Mouse (Mus musculus) gonadal fat pad, adult 2 months (tissue): ENCODE data around the gene Snx29. TPM values are rescaled to one million over a fixed set of nuclear protein-coding genes. Genes with fewer than 3 reads are reported as not detected.
A peak's percentile ranks its signal among the peaks of the same experiment; 100 is the strongest.
"Not testable (repeated sequence)": the region's sequence is repeated elsewhere in the genome, so short reads cannot be mapped to it uniquely, and the experiment has no call there.

ENCODE experiments used
- DNase-seq: peaks from one replicate; pipeline ENCODE4 v3.0.0-alpha.2; 2012; ENCODE audit warnings: low read depth
- polyA plus RNA-seq: library from polyadenylated mRNA; depleted of rRNA; stranded (reverse); fragments of >200 nt; gene quantifications from 2 replicates; pipeline ENCODE4 v1.2.3, GENCODE M21; 2012

Snx29 gene
- polyA plus RNA-seq, 1 experiment = 5.6 TPM

DNA sequence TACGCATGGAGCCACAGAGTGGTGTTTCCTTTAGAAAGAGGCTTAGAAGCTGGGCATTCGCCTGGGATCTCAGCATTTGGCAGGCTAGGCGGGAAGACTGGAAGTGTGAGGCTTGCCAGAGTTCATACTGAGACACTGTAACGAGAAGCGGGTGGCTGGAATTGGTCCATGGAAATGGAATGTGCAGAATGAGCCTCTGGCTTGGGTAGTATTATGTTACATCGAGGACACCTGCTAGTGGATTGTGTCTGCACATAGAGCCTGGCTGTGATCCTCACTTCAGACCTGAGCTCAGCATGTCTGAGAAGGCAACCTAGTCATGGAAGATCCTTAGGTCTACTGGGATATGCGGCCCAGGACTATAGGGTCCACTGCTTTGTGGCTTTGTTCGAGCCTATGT lies 209.9 kb downstream of the Snx29 start:
- peak; percentile 28 for DNase-seq

DNA sequence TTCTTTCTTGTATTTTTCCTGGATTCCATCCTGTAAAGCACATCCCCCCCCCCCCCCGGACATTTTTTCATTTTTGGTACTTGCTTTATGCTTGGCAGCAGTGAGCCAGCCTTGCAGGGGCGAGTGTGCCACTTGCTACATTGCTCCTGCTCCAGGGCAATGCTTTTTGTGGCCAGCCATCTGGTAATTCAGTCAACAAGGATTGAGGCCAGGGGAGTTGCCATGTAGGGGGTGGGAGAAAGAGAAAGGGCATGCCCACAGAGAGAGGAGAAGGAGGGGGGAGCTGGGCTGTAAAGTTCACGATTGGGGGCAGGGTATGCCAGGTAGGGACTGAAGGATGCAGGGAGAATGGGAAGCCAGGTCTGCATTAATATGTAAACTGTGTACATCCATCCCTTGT lies 210.7 kb downstream of the Snx29 start:
- DNase-seq = no peak

DNA sequence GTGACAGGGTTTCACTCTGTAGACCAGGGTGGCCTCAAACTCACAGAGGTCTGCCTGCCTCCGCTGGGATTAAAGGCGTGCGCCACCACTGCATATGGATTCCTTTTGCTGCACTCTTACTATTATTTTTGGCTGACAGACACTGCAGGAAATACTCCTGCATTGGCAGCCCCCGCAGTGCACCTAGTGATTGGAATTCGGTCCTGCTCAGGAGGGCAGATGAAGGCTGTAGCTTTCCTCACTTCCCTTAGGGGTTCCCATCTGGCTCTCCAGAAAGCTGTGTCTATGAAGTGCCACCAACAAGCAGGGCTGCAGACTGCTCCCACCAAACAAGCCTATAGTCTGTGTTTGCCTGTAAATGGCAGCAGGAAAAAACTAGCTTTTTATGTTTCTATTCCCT lies 215.0 kb downstream of the Snx29 start:
- no peak for DNase-seq

DNA sequence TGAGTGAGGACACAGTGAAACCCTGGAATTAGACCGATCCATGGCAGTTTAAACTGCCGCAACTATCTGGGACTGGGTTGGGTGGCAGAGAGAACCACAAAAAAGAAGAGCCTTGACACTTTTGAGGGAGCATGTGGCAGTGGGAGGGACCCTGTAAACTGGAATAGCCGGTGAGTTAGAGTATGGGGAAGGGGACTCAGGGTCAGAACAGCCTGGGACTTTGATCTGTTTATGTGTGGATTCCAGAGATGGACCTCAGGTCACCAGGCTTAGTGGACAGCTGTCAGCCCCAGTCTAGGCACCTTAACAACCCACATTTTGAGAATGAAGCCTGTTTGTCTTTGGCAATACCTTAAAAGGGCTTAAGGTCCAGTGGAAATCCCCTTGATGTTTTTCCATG lies 215.5 kb downstream of the Snx29 start:
- no peak for DNase-seq

DNA sequence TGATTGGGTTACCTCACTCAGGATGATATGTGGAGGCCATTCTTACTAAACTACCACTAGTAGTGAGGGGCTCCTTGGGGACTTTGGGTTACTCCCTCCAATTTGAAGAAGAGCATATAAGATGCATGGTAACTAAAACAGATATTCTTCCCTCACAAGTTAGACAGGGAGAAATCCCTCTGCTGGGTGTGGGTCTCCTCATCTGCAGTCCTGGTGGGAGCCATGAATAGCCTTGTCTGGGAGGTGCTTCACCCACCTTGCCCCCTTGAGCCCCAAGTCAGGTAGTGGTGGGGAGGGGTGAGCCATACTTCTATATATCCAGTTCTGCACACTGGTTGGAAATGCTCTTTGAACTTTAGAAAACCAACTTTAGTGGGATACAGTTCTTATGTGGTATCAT lies 218.3 kb downstream of the Snx29 start:
- DNase-seq = no peak

DNA sequence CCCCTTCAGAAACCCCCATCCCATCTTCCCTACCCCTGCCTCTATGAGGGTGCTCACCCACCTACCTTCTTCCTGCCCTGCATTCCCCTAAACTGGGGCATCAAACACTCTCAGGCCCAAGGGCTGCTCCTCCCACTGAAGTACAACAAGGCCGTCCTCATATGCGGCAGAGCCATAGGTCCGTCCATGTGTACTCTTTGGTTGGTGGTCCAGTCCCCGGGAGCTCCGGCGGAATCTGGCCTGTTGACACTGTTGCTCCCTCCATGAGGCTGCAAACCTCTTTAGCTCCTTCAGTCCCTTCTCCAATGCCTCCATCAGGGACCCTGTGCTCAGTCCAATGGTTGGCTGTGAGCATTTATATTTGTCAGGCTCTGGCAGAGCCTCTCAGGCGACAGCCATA lies 219.1 kb downstream of the Snx29 start:
- DNase-seq = no peak

DNA sequence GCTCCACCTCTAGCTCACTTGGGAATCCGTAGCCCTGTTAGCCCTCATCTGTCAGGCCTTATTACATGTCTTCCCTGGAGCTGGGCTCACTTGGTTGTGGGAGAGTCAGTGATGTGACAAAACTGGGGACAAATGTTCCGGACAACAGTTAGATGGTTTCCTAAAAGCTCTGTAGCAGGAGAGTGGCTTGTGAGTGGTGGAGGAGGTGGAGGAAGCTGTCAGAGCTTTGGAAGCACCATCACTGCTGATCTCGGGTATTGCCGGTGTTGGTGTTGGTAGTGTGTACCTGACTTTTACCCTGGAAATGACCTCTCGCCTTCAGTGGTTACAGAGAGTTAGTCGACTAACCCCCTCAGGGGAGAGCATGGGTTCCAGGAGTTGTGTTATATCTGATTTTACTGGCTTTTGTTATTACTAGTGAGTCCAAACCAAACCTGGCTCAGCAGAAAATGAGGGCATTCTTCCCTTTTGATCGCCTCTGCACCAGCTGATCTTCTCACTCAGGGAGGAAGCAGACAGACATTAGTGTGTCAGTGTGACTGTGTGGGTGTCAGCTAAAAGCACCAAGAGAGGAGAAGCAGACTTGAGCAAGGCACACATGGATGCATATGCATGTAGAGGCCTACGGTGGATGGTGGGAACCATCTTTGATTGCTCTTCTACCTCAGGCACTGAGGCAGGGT lies 227.5 kb downstream of the Snx29 start:
- DNase-seq = peak; percentile 12

DNA sequence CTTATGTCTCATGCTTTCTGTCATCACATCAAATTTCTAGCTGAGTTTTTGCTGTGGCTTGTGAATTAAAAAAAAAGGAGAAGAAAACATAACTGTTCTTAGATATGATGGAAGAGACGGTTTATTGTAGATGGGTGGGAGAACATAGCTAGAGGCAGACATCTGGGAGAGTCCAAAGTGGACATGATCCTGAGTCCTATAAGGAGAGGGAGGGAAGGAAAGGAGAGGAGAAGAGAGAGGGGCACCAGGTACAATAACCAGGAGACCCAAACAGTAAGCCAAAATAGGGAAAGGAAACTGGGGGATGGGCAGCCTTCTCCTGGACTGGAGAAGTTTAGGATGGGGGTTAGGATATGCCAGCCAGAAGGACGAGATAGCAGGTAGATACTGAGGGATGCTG lies 239.0 kb downstream of the Snx29 start:
- no peak for DNase-seq

DNA sequence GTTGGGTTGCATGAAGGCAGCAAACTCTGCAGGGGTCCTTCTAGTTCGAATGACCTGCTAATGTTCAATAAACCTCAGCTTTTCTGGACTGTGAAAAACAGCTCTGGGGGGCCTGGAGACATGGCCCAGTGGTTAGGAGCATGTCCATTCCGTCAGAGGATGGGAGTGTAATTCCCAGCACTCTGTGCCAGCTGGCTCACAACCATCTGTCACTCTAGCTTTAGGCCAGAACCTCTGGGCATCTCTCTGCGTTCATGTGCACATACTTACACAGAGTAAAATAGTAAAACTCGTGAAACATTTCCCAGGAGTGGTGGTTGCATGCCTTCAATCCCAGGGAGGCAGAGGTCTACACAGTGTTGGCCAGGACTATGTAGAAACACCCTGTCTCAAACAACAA lies 241.1 kb downstream of the Snx29 start:
- DNase-seq = no peak

DNA sequence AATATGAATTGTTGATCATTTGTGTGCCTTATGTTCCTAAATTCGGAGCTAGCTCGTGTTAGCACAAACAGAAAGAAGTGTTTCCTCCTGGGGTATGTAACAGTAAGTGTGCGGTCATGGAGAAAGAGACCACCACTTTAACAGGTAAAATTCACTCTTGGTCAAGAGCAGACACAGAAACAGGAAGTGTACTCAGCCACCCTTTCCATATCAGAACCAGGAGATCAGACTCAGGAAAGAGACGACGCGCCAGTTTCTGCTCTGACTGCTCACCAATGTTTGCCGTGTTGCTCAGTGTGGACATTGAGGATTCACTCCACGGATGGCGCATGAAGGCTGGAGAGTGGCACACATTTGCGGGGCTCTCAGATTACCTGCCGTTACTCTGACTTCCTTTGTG lies 242.4 kb downstream of the Snx29 start:
- no peak for DNase-seq

DNA sequence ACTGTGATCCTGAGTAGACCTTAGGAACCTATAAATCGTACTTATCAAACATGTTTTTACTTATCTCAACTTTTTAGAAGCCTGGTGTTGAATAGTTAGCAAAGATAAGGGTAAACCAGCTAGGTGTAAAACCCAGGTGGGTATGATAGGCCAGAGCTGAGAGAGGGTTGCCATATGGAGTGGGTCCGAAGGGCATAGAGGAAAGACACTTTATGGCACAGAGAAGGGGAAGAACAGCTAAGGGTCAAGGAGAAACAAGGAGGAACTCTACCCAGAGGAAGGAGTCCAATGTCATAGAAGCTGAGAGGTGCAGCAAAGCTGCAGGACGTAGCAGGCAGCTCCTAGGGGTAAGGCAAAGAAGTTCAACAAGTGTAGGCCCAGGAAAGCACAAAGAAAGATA lies 244.9 kb downstream of the Snx29 start:
- no peak for DNase-seq

DNA sequence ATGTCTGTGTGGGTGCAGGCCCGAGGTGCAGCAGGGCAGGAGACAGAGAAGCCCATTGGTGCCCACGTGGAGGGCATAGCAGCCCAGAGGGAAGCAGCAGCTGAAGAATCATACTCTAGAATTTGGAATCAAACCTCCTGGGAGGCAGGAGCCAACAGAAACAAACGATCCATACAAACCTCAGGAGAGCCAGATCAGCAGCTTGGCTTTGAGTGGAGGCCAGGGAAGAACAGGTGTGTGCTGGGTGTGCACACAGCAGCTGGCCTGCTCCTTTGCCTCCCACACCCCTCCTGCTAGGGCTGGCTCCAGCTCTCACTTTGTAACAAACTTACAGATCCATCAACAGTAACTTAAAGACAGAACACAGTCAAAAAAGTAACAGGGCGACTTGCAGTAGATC lies 245.4 kb downstream of the Snx29 start:
- no peak for DNase-seq

DNA sequence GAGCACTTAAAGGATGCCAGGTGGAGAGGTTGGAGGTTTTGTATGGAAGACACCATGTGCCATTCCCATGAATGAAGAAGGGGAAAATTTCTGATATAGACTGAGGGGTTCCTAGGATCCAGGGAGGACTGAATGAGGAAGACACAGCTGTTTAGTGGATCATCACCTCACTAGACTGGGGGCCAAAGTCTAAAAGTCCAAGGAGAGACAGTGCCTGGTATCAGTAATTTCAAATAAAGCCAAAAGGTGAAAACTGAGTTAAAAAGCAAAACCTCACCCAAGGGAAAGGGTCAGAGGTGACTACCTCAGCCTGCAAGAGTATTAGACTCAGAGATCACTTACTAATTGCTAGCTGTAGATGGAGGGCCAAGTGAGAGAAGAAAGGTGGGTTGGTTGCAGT lies 245.9 kb downstream of the Snx29 start:
- no peak for DNase-seq

DNA sequence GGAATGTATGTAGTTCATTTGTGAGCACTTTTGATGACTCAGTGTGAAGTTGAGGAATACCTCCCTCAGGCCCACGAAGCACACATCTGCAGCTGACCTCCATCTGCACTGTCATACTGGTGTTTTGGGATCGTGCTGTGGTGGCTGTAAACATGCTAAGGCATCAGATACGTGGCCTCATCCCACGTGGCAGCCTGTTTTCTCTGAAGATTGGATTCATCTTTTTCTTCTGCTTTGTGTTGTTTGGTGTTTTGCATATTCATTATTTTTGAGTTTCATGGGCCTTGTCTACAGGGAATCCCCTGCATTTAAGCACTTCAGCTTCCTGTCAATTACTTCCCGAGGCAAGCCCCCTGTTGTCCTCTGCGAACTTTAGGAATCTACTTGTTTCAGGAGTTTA lies 246.4 kb downstream of the Snx29 start:
- DNase-seq = no peak

DNA sequence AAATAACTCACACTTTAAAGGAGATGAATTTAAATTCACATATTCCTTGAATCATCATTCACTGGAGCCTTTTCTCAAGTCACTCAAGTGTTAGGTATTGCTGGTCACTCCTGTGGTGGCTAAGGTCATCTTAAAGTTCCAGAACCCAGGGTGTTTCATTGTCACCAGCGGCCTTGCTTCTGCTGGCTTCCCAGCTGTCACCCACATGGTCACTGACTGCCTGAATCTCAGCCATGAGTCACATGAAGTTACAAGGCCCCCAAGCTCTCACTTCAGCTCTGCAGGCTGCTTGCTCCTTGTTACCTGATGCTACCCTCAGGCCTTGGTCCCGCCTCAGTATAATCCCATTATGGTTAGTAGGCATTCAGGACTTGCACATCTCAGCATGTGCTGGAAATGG lies 247.4 kb downstream of the Snx29 start:
- DNase-seq = no peak

DNA sequence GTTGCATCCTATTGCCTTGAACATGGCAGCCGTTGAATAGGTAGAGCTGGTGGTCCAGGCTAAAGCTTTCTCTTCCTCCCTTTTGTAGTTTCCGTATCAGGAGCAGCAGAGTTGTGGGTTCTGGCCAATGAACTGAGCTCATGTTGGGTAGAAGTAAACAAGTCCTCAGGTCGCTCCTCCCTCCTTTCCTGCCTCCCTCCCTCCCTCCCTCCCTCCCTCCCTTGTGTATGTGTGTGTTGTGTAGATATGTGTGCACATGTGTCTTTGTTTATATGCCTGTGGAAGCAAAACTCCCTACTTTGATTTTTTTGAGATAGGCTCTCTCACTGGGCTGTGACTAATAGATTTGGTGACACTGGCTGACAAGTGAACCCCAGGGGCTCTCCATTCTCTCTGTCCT lies 251.8 kb downstream of the Snx29 start:
- no peak for DNase-seq

DNA sequence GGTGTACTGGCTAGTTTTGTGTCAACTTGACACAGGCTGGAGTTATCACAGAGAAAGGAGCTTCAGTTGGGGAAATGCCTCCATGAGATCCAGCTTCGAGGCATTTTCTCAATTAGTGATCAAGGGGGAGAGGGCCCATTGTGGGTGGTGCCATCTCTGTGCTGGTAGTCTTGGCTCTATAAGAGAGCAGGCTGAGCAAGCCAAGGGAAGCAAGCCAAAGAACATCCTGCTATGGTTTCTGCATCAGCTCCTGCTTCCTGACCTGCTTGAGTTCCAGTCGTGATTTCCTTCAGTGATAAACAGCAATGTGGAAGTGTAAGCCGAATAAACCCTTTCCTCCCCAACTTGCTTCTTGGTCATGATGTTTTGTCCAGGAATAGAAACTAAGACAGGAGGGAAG lies 253.0 kb downstream of the Snx29 start:
- not testable (repeated sequence) for DNase-seq

DNA sequence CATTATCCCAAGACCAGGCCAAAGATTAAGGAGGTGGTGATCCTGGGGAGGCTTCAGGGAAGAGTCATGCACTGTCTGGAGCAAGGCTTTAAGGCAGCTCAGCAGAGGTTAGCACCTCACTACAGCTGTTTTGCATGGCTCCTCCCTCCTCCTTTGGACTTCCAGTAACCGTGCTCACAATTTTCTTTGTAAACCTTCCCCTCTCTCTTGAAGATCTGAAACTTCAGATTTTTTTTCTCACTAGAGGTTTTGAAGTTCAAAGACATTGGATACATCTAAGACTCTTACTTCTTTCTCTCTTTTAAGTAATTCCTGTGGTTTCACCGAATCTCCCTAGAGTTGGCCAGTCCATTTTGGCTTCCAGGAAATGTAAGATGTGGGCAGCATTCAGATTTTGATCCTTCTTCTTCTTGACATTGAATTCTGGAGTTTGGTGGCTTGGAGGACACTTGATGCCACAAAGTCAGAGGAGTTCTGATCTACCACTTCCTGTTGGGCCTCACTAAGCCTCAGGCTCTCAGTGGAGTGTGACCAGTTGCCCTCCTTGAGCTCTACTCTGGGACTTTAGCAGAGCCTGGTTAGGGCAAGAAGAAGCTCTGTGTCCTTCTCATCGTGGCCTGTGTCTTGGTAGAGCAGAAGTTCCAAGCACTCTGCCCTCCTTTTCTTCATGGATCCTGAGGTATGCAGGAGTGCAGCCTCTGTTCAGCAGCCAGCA lies 255.0 kb downstream of the Snx29 start:
- DNase-seq = no peak

DNA sequence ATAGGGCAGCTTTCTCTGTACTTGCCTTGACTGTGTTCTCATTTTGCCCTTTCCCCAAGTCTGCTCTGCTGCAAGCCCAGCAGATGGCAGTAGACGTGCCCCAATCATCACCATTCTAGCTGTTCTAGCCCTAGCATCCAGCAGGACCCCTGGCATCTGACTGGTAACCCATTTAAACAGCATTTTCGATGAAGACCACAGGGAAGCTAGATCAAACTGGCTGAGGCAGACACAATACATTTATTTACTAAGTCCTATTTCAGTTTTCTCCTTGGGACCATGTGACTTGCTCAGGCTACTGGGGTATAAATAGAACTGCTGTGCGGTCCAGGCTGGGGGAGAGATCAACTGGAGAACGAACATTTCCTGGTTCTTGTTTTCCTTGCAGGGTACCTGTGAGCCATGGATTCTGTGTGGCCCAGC lies 257.0 kb downstream of the Snx29 start:
- no peak for DNase-seq

DNA sequence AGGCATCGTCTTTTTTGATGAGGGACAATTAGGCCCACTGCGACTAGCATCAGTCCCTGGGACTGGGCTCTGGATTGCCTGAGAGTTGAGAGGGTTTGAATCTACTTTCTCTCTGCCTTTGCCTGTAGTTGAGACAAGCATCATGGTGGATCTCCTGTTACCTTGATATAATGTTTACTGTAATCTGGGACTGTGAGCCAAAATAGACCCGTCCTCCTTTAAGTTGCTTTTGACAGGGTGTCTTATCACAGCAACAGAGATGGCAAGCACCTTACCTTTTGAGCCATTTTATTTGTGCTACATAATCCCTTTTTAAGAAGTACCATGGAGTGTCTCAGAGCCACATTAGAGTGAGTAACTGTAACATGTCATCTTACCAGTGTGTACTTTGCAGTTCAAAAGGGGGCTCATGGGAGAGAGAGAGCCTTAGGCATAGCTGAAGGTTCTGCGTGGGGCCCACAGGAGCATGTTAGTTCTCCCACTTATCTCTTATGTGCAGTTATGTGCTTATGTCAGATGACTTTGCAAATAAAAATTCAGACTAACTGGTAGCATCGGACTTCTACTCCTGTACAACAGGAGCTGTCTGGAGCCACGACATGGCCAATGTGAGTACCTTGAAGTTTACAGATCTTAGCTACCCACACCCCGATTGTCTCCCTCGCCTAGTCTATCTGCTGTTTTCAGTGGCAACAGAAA lies 261.4 kb downstream of the Snx29 start:
- no peak for DNase-seq

DNA sequence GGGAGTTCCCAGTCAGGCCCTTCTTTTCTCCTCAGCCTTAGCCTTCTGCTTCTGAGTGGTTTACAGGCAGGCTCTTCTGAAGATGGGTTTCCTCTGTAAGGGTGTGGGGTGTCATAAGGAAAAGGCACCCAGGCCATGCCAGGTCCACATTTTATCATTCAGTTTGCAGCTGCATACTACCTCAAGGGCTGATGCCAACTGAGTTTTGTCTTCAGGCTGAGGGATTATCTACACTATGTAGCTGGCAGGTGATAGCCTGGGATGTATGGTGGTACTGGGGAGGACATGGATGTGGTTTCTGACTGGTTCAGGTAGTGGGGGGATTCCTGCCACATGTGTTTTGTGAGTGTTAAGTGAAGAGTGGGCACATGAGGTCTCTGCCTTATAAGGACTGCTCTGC lies 266.0 kb downstream of the Snx29 start:
- no peak for DNase-seq

DNA sequence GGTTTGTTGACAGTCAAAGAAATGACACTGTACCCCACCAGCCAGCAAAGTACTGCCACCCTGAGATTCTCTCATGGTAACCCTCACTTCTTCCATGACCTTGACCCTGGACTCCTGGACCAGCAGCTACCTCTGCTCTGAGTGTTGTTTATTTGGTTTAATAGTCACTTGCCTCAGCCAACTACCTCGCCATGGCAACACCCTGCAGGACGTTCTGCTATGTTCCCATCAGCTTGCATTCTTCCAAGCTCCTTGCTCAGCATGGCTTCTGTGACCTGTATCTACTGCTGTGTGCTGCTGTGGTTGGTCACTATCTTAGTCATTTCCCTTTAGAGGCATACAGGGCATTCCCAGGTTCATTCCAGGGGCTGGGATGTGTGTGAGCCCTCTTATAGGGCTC lies 266.6 kb downstream of the Snx29 start:
- no peak for DNase-seq
